Mouse (Mus musculus) bone marrow macrophage, adult 2 months (primary cell): Measurements from ENCODE around the gene Rbks.

Source experiments
- CTCF ChIP-seq: IDR thresholded peaks from 2 replicates; pipeline ENCODE4 v1.5.1; 2012; ENCODE audit warnings: low read depth, mild to moderate bottlenecking, low read length, moderate library complexity
- POLR2A ChIP-seq: IDR thresholded peaks from 2 replicates; pipeline ENCODE4 v1.6.1; 2012; ENCODE audit warnings: mild to moderate bottlenecking, low read depth, low read length, borderline replicate concordance

- TF ChIP-seq CTCF (no peak), POLR2A (no peak)
These were observed 93.7 kb downstream of the Rbks start for GRCm38 (mm10) chr5:31603766-31604165.
